Mouse (Mus musculus) testis, adult 2 months (tissue): Measurements from ENCODE around the gene Gm45337.

ENCODE experiments used
- CTCF ChIP-seq: fragments of 200-500 bp; IDR thresholded peaks from 2 replicates; pipeline ENCODE4 v1.5.1; 2012; ENCODE audit warnings: low read depth, mild to moderate bottlenecking, inconsistent platforms, low read length, moderate library complexity; ENCODE audit not compliant: control insufficient read depth, insufficient read depth, insufficient replicate concordance
- POLR2A ChIP-seq: fragments of 200-500 bp; IDR thresholded peaks from 2 replicates; pipeline ENCODE4 v1.6.1; 2012; ENCODE audit warnings: low read depth, mild to moderate bottlenecking, inconsistent platforms, low read length, moderate library complexity; ENCODE audit not compliant: control insufficient read depth

DNA sequence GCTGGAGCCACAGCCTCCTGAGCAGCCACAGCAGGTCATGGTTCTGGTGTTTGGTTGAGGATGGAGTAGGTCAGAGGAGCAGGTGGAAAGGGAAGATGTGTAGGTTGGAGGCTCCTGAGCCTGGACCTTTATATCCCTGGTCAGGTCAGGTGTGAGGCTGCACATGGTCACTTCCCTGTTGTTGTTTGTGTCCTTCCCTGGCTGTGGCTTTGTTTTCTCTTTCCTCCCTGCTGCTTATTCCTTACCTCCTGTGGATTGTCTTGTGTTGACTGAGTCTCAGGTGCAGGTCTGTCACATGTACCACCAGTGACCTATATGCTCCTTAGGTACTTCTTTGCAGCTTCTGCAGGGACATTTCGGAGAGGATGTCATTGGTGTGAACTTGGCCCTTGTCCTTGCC lies at the start of gene Gm45337:
- TF ChIP-seq POLR2A (no peak), CTCF (no peak)
